9 mouse cellular contexts compared by ENCODE assay signal in genomic region chrX:8314905-8315304, GRCm38 (mm10). TPM values are rescaled to one million over a fixed set of nuclear protein-coding genes. Genes with fewer than 3 reads are reported as not detected.
DNase-seq lines count a peak whose midpoint lies in the region; ATAC-seq and TF ChIP-seq lines count a peak whose summit lies in the region.
"Not testable (repeated sequence)": the region's sequence is repeated elsewhere in the genome, so short reads cannot be mapped to it uniquely, and the experiment has no call there.
"Had no signal": no experiment of that assay in that cellular context is flagged by ENCODE, and none has a peak within 500 bp of the region (broad histone marks: within the 10 kb centered on the region; RNA-seq: fewer than 3 reads in every experiment).

No protein-coding gene starts in this region.

- H3K4me1 ChIP-seq in lung, postnatal 0 days (ENCODE audit: insufficient read depth, low read depth, low read length), result not testable (repeated sequence)

- TF ChIP-seq CTCF in lung, postnatal 0 days (IDR thresholded peaks at IDR 0.05), result peak; percentile 62

- not testable (repeated sequence) for H3K27me3 ChIP-seq in lung, postnatal 0 days (replicated peaks; ENCODE audit: insufficient read depth, low read length)

- not testable (repeated sequence) for ATAC-seq in lung, postnatal 0 days

- WGBS in lung, postnatal 0 days, result 13% methylated on average over 7 of the region's 7 CpGs

- not testable (repeated sequence) for H3K9me3 ChIP-seq in lung, postnatal 0 days (ENCODE audit: low read length)

- not testable (repeated sequence) for H3K27ac ChIP-seq in lung, postnatal 0 days (ENCODE audit: low read length)

- intact Hi-C loops in heart, postnatal 14 days (cut with DNase I), result not testable (repeated sequence)

- peak; percentile 25 to 51 for DNase-seq in CD8-positive naive resting alpha-beta T cell, adult 2 months (ENCODE audit: low read depth in 2 of 2, low spot score in 2 of 2)
- DNase-seq in adrenal gland, postnatal 14 days, result peak; percentile 73
- DNase-seq in embryo, embryonic 11 days, result peak; percentile 12
- DNase-seq in heart, postnatal 14 days, result peak; percentile 15 to 58
- peak; percentile 11 for DNase-seq in layer of hippocampus, adult 9-10 months (ENCODE audit: low spot score)
- peak; percentile 4 for DNase-seq in lung, postnatal 0 days (ENCODE audit: low spot score)
- DNase-seq in right cerebral cortex, postnatal 14 days, result peak; percentile 28
- peak; percentile 70 to 73 for DNase-seq in thymus, postnatal 36 days

- not testable (repeated sequence) for H3K9ac ChIP-seq in lung, postnatal 0 days (replicated peaks; ENCODE audit: low read depth)

- H3K4me2 ChIP-seq in lung, postnatal 0 days (replicated peaks; ENCODE audit: low read depth, low read length), result not testable (repeated sequence)

- not testable (repeated sequence) for H3K36me3 ChIP-seq in lung, postnatal 0 days (ENCODE audit: insufficient read depth, low read length)

- TF ChIP-seq EP300 in lung, postnatal 0 days (IDR thresholded peaks at IDR 0.05), result not testable (repeated sequence)

- not testable (repeated sequence) for H3K4me3 ChIP-seq in lung, postnatal 0 days (ENCODE audit: low read depth, low read length)

RNA-seq across cellular contexts. Expression of gene Ssxb10, which starts 12.3 kb away (rescaled TPM):
- not detected in 2 replicates for total RNA-seq in adrenal gland, postnatal 14 days (2021)
- not detected for total RNA-seq in heart, postnatal 14 days (2021)
- polyA plus RNA-seq in lung, postnatal 0 days (2015; fragmentation: Nextera tagmentation; extraction: Ambion mirVana), result not detected in 2 replicates
- polyA plus RNA-seq: frontal cortex, adult 2 months had no signal

RNA-seq across cellular contexts. Expression of gene Slc38a5, which starts 44.0 kb away (rescaled TPM):
- total RNA-seq in adrenal gland, postnatal 14 days (2021), result 2.5 TPM in 1 of 2 replicates, not detected in the other
- 1 to 10 TPM in 1 of 2 experiments, under 1 TPM in 1; 0.78 to 1.6 TPM for total RNA-seq in heart, postnatal 14 days (2021)
- polyA plus RNA-seq in lung, postnatal 0 days (2015; fragmentation: Nextera tagmentation; extraction: Ambion mirVana), result 88.1 and 90.0 TPM in 2 replicates

RNA-seq across cellular contexts. Expression of gene Ssxb9, which starts 51.9 kb away (rescaled TPM):
- total RNA-seq in adrenal gland, postnatal 14 days (2021), result not detected in 2 replicates
- total RNA-seq in heart, postnatal 14 days (2021), result not detected
- not detected in 2 replicates for polyA plus RNA-seq in lung, postnatal 0 days (2015; fragmentation: Nextera tagmentation; extraction: Ambion mirVana)
- polyA plus RNA-seq: frontal cortex, adult 2 months had no signal

Comparison
In these comparisons a context has a peak if more than half of its experiments do, and no peak if none do; other contexts are left out.
1. DNase-seq: peak in every context shown above with its lines; median percentile 73 in adrenal gland, postnatal 14 days; 72 in thymus, postnatal 36 days; 38 in CD8-positive naive resting alpha-beta T cell, adult 2 months; 36 in heart, postnatal 14 days; 28 in right cerebral cortex, postnatal 14 days; 12 in embryo, embryonic 11 days; 11 in layer of hippocampus, adult 9-10 months; 4 in lung, postnatal 0 days.